Mouse (Mus musculus): Measurements from ENCODE around the gene Grhl1. TPM values are rescaled to one million over a fixed set of nuclear protein-coding genes. Genes with fewer than 3 reads are reported as not detected.

Gene Grhl1
- polyA plus RNA-seq, 1 experiment from 2014 or later = 1.1 TPM

- ATAC-seq (replicated peaks; ENCODE audit: insufficient number of reproducible peaks, low FRiP score, low TSS enrichment, low read depth) (no peak), DNase-seq (ENCODE audit: low spot score) (no peak)
- WGBS = 84% methylated on average over 3 of the region's 3 CpGs
- no peaks in the 10 kb centered on the region for H3K36me3 ChIP-seq (replicated peaks; ENCODE audit: control insufficient read depth, insufficient read depth, low read depth, low read length)
- H3K4me2 ChIP-seq (ENCODE audit: low read depth, low read length) = no peak overlapping the region
- no peaks in the 10 kb centered on the region for H3K4me1 ChIP-seq (ENCODE audit: control insufficient read depth, insufficient read depth, low read length)
- no peaks in the 10 kb centered on the region for H3K27me3 ChIP-seq (ENCODE audit: control insufficient read depth, insufficient read depth, low read length)
- H3K4me3 ChIP-seq (ENCODE audit: low read depth, low read length) = no peak overlapping the region
- no peak overlapping the region for H3K9ac ChIP-seq (replicated peaks; ENCODE audit: low read length)
- no peaks in the 10 kb centered on the region for H3K9me3 ChIP-seq (replicated peaks; ENCODE audit: control insufficient read depth, low read length)
- H3K27ac ChIP-seq (replicated peaks; ENCODE audit: low read depth, low read length) = no peak overlapping the region
Measured at GRCm38 (mm10) chr12:24615140-24615539, 43.1 kb downstream of the Grhl1 start.

DNA sequence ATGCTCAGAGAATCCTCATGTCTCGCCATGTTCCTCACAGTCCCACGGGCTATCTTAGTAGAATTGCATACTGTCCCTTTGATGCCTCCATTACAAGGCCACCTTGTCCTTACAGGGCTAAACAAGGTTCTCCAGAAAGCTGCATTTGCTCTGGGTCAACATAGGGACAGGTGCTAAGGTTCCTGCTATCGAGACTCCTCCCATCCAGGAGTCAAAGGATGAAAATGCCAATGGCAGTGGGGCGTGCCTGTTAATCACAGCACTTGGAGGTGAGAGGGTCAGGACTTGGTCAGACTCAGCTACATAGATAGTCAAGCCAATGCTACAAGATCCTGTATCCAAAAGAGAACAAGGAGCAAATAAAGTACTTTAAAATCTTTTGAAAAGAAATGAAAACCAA lies 47.4 kb downstream of the Grhl1 start:
- Histone ChIP-seq H3K4me1 (ENCODE audit: control insufficient read depth, insufficient read depth, low read length) (no peaks in the 10 kb centered on the region), H3K9me3 (replicated peaks; ENCODE audit: control insufficient read depth, low read length) (no peaks in the 10 kb centered on the region), H3K27ac (replicated peaks; ENCODE audit: low read depth, low read length) (no peak overlapping the region), H3K27me3 (ENCODE audit: control insufficient read depth, insufficient read depth, low read length) (no peaks in the 10 kb centered on the region), H3K4me3 (ENCODE audit: low read depth, low read length) (no peak overlapping the region), H3K4me2 (ENCODE audit: low read depth, low read length) (no peak overlapping the region), H3K36me3 (replicated peaks; ENCODE audit: control insufficient read depth, insufficient read depth, low read depth, low read length) (no peaks in the 10 kb centered on the region), H3K9ac (replicated peaks; ENCODE audit: low read length) (no peak overlapping the region)
- DNase-seq (ENCODE audit: low spot score) = no peak
- ATAC-seq (replicated peaks; ENCODE audit: insufficient number of reproducible peaks, low FRiP score, low TSS enrichment, low read depth) = no peak
- 80% methylated on average over 4 of the region's 4 CpGs for WGBS

DNA sequence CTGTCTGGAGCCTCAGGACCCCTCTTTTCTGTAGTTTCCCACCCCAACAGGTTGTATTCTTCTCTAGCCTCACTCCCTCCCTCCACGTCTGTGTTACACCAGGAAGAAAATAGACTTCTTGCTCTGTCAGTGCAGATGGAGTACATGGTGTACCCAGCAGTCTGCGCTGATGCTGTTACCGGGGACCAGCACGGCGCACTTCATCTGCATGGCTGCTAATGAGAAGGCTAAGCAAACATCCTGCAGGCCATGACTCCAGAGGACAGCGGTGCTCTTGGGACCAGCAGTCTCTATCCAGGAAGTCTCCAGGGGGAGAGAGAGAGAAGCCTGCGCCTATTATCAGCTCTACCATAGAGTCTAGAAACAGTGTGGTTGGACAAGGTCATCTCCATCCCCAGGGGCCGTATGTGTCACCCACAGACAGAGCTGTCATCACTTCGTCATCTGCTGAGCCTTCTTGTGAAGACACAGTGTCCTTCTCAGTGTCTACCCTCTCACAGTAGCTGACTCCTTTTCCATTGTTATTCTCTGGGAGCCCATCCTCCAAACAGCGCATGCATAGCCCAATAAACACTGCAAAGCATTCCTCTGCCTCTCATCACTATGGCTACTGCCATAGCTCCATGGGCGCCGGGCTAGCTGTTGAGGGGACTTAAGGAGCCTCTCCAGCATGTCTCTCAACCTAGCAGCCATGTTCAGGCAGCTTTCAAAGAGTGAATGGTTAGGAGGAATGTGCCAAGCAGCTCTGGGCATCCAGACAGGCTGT lies 51.6 kb downstream of the Grhl1 start:
- no peak for ATAC-seq (replicated peaks; ENCODE audit: insufficient number of reproducible peaks, low FRiP score, low TSS enrichment, low read depth)
- Histone ChIP-seq H3K27ac (replicated peaks; ENCODE audit: low read depth, low read length) (no peak overlapping the region), H3K4me2 (ENCODE audit: low read depth, low read length) (no peak overlapping the region), H3K4me3 (ENCODE audit: low read depth, low read length) (no peak overlapping the region), H3K9ac (replicated peaks; ENCODE audit: low read length) (no peak overlapping the region), H3K4me1 (ENCODE audit: control insufficient read depth, insufficient read depth, low read length) (no peaks in the 10 kb centered on the region), H3K27me3 (ENCODE audit: control insufficient read depth, insufficient read depth, low read length) (no peaks in the 10 kb centered on the region), H3K9me3 (replicated peaks; ENCODE audit: control insufficient read depth, low read length) (no peaks in the 10 kb centered on the region), H3K36me3 (replicated peaks; ENCODE audit: control insufficient read depth, insufficient read depth, low read depth, low read length) (no peaks in the 10 kb centered on the region)
- DNase-seq (ENCODE audit: low spot score) = no peak
- 76% methylated on average over 12 of the region's 12 CpGs for WGBS

GRCm38 (mm10) chr12:24626401-24626800 lies 54.3 kb downstream of the Grhl1 start:
- Histone ChIP-seq H3K36me3 (replicated peaks; ENCODE audit: control insufficient read depth, insufficient read depth, low read depth, low read length) (no peaks in the 10 kb centered on the region), H3K27ac (replicated peaks; ENCODE audit: low read depth, low read length) (no peak overlapping the region), H3K4me1 (ENCODE audit: control insufficient read depth, insufficient read depth, low read length) (no peaks in the 10 kb centered on the region), H3K4me2 (ENCODE audit: low read depth, low read length) (no peak overlapping the region), H3K9me3 (replicated peaks; ENCODE audit: control insufficient read depth, low read length) (no peaks in the 10 kb centered on the region), H3K27me3 (ENCODE audit: control insufficient read depth, insufficient read depth, low read length) (no peaks in the 10 kb centered on the region), H3K9ac (replicated peaks; ENCODE audit: low read length) (no peak overlapping the region), H3K4me3 (ENCODE audit: low read depth, low read length) (no peak overlapping the region)
- DNase-seq (ENCODE audit: low spot score) = no peak
- no peak for ATAC-seq (replicated peaks; ENCODE audit: insufficient number of reproducible peaks, low FRiP score, low TSS enrichment, low read depth)
- 86% methylated on average over 5 of the region's 5 CpGs for WGBS

- WGBS = 61% methylated on average over 3 of the region's 3 CpGs
- no peak overlapping the region for H3K27ac ChIP-seq (replicated peaks; ENCODE audit: low read depth, low read length)
- H3K9me3 ChIP-seq (replicated peaks; ENCODE audit: control insufficient read depth, low read length) = no peaks in the 10 kb centered on the region
- no peaks in the 10 kb centered on the region for H3K27me3 ChIP-seq (ENCODE audit: control insufficient read depth, insufficient read depth, low read length)
- DNase-seq (ENCODE audit: low spot score) (no peak), ATAC-seq (replicated peaks; ENCODE audit: insufficient number of reproducible peaks, low FRiP score, low TSS enrichment, low read depth) (no peak)
- no peaks in the 10 kb centered on the region for H3K36me3 ChIP-seq (replicated peaks; ENCODE audit: control insufficient read depth, insufficient read depth, low read depth, low read length)
- no peaks in the 10 kb centered on the region for H3K4me1 ChIP-seq (ENCODE audit: control insufficient read depth, insufficient read depth, low read length)
- no peak overlapping the region for H3K9ac ChIP-seq (replicated peaks; ENCODE audit: low read length)
- no peak overlapping the region for H3K4me2 ChIP-seq (ENCODE audit: low read depth, low read length)
- no peak overlapping the region for H3K4me3 ChIP-seq (ENCODE audit: low read depth, low read length)
Measured at GRCm38 (mm10) chr12:24627215-24627614, 55.1 kb downstream of the Grhl1 start.

- no peak overlapping the region for H3K4me3 ChIP-seq (ENCODE audit: low read depth, low read length)
- WGBS = 83% methylated on average over 1 of the region's 1 CpGs
- no peaks in the 10 kb centered on the region for H3K36me3 ChIP-seq (replicated peaks; ENCODE audit: control insufficient read depth, insufficient read depth, low read depth, low read length)
- H3K9me3 ChIP-seq (replicated peaks; ENCODE audit: control insufficient read depth, low read length) = no peaks in the 10 kb centered on the region
- no peaks in the 10 kb centered on the region for H3K27me3 ChIP-seq (ENCODE audit: control insufficient read depth, insufficient read depth, low read length)
- H3K4me1 ChIP-seq (ENCODE audit: control insufficient read depth, insufficient read depth, low read length) = no peaks in the 10 kb centered on the region
- no peak for ATAC-seq (replicated peaks; ENCODE audit: insufficient number of reproducible peaks, low FRiP score, low TSS enrichment, low read depth)
- H3K9ac ChIP-seq (replicated peaks; ENCODE audit: low read length) = no peak overlapping the region
- DNase-seq (ENCODE audit: low spot score) = peak; percentile 30
- H3K4me2 ChIP-seq (ENCODE audit: low read depth, low read length) = no peak overlapping the region
- H3K27ac ChIP-seq (replicated peaks; ENCODE audit: low read depth, low read length) = no peak overlapping the region
Measured at GRCm38 (mm10) chr12:24630220-24630619, 58.1 kb downstream of the Grhl1 start.

- no peak for DNase-seq (ENCODE audit: low spot score)
- no peak overlapping the region for H3K4me3 ChIP-seq (ENCODE audit: low read depth, low read length)
- no peaks in the 10 kb centered on the region for H3K9me3 ChIP-seq (replicated peaks; ENCODE audit: control insufficient read depth, low read length)
- H3K9ac ChIP-seq (replicated peaks; ENCODE audit: low read length) = no peak overlapping the region
- WGBS = 73% methylated on average over 4 of the region's 4 CpGs
- H3K36me3 ChIP-seq (replicated peaks; ENCODE audit: control insufficient read depth, insufficient read depth, low read depth, low read length) = no peaks in the 10 kb centered on the region
- H3K4me1 ChIP-seq (ENCODE audit: control insufficient read depth, insufficient read depth, low read length) = no peaks in the 10 kb centered on the region
- no peak overlapping the region for H3K4me2 ChIP-seq (ENCODE audit: low read depth, low read length)
- no peak for ATAC-seq (replicated peaks; ENCODE audit: insufficient number of reproducible peaks, low FRiP score, low TSS enrichment, low read depth)
- H3K27me3 ChIP-seq (ENCODE audit: control insufficient read depth, insufficient read depth, low read length) = no peaks in the 10 kb centered on the region
- no peak overlapping the region for H3K27ac ChIP-seq (replicated peaks; ENCODE audit: low read depth, low read length)
Measured at GRCm38 (mm10) chr12:24632404-24632803, 60.3 kb downstream of the Grhl1 start.

- Histone ChIP-seq H3K36me3 (replicated peaks; ENCODE audit: control insufficient read depth, insufficient read depth, low read depth, low read length) (no peaks in the 10 kb centered on the region), H3K9me3 (replicated peaks; ENCODE audit: control insufficient read depth, low read length) (no peaks in the 10 kb centered on the region), H3K4me2 (ENCODE audit: low read depth, low read length) (no peak overlapping the region), H3K9ac (replicated peaks; ENCODE audit: low read length) (no peak overlapping the region), H3K4me3 (ENCODE audit: low read depth, low read length) (no peak overlapping the region), H3K27me3 (ENCODE audit: control insufficient read depth, insufficient read depth, low read length) (no peaks in the 10 kb centered on the region), H3K27ac (replicated peaks; ENCODE audit: low read depth, low read length) (no peak overlapping the region), H3K4me1 (ENCODE audit: control insufficient read depth, insufficient read depth, low read length) (no peaks in the 10 kb centered on the region)
- ATAC-seq (replicated peaks; ENCODE audit: insufficient number of reproducible peaks, low FRiP score, low TSS enrichment, low read depth) (no peak), DNase-seq (ENCODE audit: low spot score) (no peak)
- 88% methylated on average over 1 of the region's 1 CpGs for WGBS
Measured at GRCm38 (mm10) chr12:24633753-24634191, 61.7 kb downstream of the Grhl1 start.
